In the genomic region with DNA sequence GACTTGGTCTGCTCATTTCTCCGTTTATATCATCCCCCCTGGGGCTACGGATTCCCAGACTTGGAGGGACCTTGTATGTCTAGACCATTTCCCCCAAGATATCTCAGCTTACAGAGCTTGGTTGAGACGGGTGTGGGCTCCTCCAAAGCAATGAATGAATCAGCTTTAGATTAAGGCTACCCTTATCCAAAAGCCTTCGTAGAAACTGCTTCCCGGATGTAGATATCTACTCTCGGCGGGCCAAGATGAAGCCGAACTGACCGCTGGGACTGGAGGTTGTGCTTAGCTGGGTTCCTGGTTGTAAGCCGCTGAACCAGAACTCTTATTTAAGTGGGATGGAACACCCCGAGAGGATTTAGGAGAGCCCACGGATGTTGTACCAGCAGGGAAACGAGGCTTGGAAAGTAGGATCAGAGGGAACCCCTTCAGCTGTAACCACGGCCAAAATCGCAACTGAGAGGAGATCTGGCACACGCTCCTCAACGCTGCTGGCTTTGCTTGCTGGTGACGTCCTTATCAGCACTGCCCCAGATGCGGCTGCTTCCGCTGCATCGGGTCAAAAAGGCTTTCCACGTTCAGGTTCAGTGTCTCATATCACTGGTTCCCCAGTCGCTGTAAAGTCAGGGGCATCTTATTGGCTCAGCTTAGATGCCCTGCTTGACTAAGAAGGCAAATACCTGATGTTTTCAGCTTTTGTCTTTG, we compare ENCODE assay signal across 9 mouse cellular contexts. TPM values are rescaled to one million over a fixed set of nuclear protein-coding genes. Genes with fewer than 3 reads are reported as not detected.
DNase-seq lines count a peak whose midpoint lies in the region; ATAC-seq lines count a peak whose summit lies in the region.
"Had no signal": no experiment of that assay in that cellular context is flagged by ENCODE, and none has a peak within 500 bp of the region (broad histone marks: within the 10 kb centered on the region; RNA-seq: fewer than 3 reads in every experiment).

No protein-coding gene starts in this region.

- no peak overlapping the region for H3K27ac ChIP-seq in hindbrain, embryonic 10.5 days
- H3K27ac ChIP-seq: hindbrain, embryonic 15.5 days had no signal

- DNase-seq in adrenal gland, adult 2 months = peak; percentile 47
- no peak for DNase-seq in adrenal gland, postnatal 10 days
- DNase-seq in heart, adult 18-20 months = peak; percentile 78 to 84
- peak; percentile 49 for DNase-seq in kidney, postnatal 14 days
- no peak for DNase-seq in frontal cortex, postnatal 25 days (ENCODE audit: low spot score in 2 of 2)
- DNase-seq in right cerebral cortex, postnatal 10 days (ENCODE audit: low spot score in 2 of 2) = no peak
- no peak for DNase-seq in hindbrain, embryonic 10.5 days (ENCODE audit: low spot score)

- no peaks in the 10 kb centered on the region for H3K9me3 ChIP-seq in hindbrain, embryonic 10.5 days
- H3K9me3 ChIP-seq: hindbrain, embryonic 15.5 days had no signal

- no peak overlapping the region for H3K4me3 ChIP-seq in hindbrain, embryonic 10.5 days
- H3K4me3 ChIP-seq: hindbrain, embryonic 15.5 days had no signal

- peaks cover 25% of the 10 kb centered on the region for H3K4me1 ChIP-seq in hindbrain, embryonic 10.5 days (replicated peaks)

- WGBS in hindbrain, embryonic 10.5 days = 77% methylated on average over 23 of the region's 23 CpGs

- peak; percentile 37 for ATAC-seq in megakaryocyte, adult 5-6 weeks (ENCODE audit: poor library complexity, severe bottlenecking)

- H3K27me3 ChIP-seq in hindbrain, embryonic 10.5 days (ENCODE audit: insufficient read depth, poor library complexity, severe bottlenecking) = peaks cover 33% of the 10 kb centered on the region
- H3K27me3 ChIP-seq: hindbrain, embryonic 15.5 days had no signal

- no peaks in the 10 kb centered on the region for H3K36me3 ChIP-seq in hindbrain, embryonic 10.5 days
- H3K36me3 ChIP-seq: hindbrain, embryonic 15.5 days had no signal

RNA-seq across cellular contexts. Expression of gene Cfap45, which starts 5.9 kb away (rescaled TPM):
- under 1 TPM; 0.31 to 0.37 TPM for total RNA-seq in adrenal gland, adult 2 months (2021)
- polyA plus RNA-seq in adrenal gland, adult 2 months (2012; rRNA removed) = 0.15 TPM in 1 of 2 replicates, not detected in the other
- 1 to 10 TPM in 1 of 2 experiments, under 1 TPM in 1; 0.96 to 2.6 TPM for total RNA-seq in adrenal gland, postnatal 10 days (2021)
- 1 to 10 TPM in 1 of 2 experiments, not detected in 1; 1.2 TPM for total RNA-seq in heart, adult 18-20 months (2021)
- not detected in 2 replicates for total RNA-seq in megakaryocyte, adult 5-6 weeks (2015)
- 0.11 TPM in 1 of 2 replicates, not detected in the other for total RNA-seq in megakaryocyte, adult 5-6 weeks (2017)
- 2.4 and 3.6 TPM in 2 replicates for polyA plus RNA-seq in hindbrain, embryonic 10.5 days (2016; fragmentation: Nextera tagmentation; extraction: Ambion mirVana)

RNA-seq across cellular contexts. Expression of gene Tagln2, which starts 26.7 kb away (rescaled TPM):
- 100 to 1,000 TPM in 1 of 2 experiments, 10 to 100 TPM in 1; 60.9 to 108 TPM for total RNA-seq in adrenal gland, adult 2 months (2021)
- polyA plus RNA-seq in adrenal gland, adult 2 months (2012; rRNA removed) = 89.5 and 121 TPM in 2 replicates
- 100 to 1,000 TPM; 120 to 138 TPM for total RNA-seq in adrenal gland, postnatal 10 days (2021)
- total RNA-seq in heart, adult 18-20 months (2021) = 10 to 100 TPM; 56.8 to 58.8 TPM
- 667 and 741 TPM in 2 replicates for total RNA-seq in megakaryocyte, adult 5-6 weeks (2015)
- total RNA-seq in megakaryocyte, adult 5-6 weeks (2017) = 334 and 340 TPM in 2 replicates
- 73.3 and 80.4 TPM in 2 replicates for polyA plus RNA-seq in hindbrain, embryonic 10.5 days (2016; fragmentation: Nextera tagmentation; extraction: Ambion mirVana)

RNA-seq across cellular contexts. Expression of gene Vsig8, which starts 29.2 kb away (rescaled TPM):
- under 1 TPM; 0.24 to 0.61 TPM for total RNA-seq in adrenal gland, adult 2 months (2021)
- 1.6 and 2.1 TPM in 2 replicates for polyA plus RNA-seq in adrenal gland, adult 2 months (2012; rRNA removed)
- under 1 TPM; 0.24 to 0.30 TPM for total RNA-seq in adrenal gland, postnatal 10 days (2021)
- not detected for total RNA-seq in heart, adult 18-20 months (2021)
- total RNA-seq in megakaryocyte, adult 5-6 weeks (2015) = not detected in 2 replicates
- total RNA-seq in megakaryocyte, adult 5-6 weeks (2017) = not detected in 2 replicates
- polyA plus RNA-seq in hindbrain, embryonic 10.5 days (2016; fragmentation: Nextera tagmentation; extraction: Ambion mirVana) = 0.15 TPM in 1 of 2 replicates, not detected in the other

RNA-seq across cellular contexts. Expression of gene Igsf9, which starts 44.9 kb away (rescaled TPM):
- 1 to 10 TPM in 1 of 2 experiments, under 1 TPM in 1; 0.78 to 3.8 TPM for total RNA-seq in adrenal gland, adult 2 months (2021)
- polyA plus RNA-seq in adrenal gland, adult 2 months (2012; rRNA removed) = 7.4 and 7.9 TPM in 2 replicates
- total RNA-seq in adrenal gland, postnatal 10 days (2021) = 1 to 10 TPM; 2.5 to 4.8 TPM
- total RNA-seq in heart, adult 18-20 months (2021) = under 1 TPM; 0.28 to 0.45 TPM
- 0.20 and 1.9 TPM in 2 replicates for total RNA-seq in megakaryocyte, adult 5-6 weeks (2015)
- 0.16 TPM in 1 of 2 replicates, not detected in the other for total RNA-seq in megakaryocyte, adult 5-6 weeks (2017)
- 74.1 and 76.0 TPM in 2 replicates for polyA plus RNA-seq in hindbrain, embryonic 10.5 days (2016; fragmentation: Nextera tagmentation; extraction: Ambion mirVana)

RNA-seq across cellular contexts. Expression of gene Slamf9, which starts 51.4 kb away (rescaled TPM):
- 1 to 10 TPM; 3.2 to 7.9 TPM for total RNA-seq in adrenal gland, adult 2 months (2021)
- 4.5 and 4.9 TPM in 2 replicates for polyA plus RNA-seq in adrenal gland, adult 2 months (2012; rRNA removed)
- total RNA-seq in adrenal gland, postnatal 10 days (2021) = 1 to 10 TPM in 1 of 2 experiments, under 1 TPM in 1; 0.97 to 1.3 TPM
- total RNA-seq in heart, adult 18-20 months (2021) = 1 to 10 TPM; 1.2 to 2.2 TPM
- total RNA-seq in megakaryocyte, adult 5-6 weeks (2015) = 2.3 and 3.1 TPM in 2 replicates
- total RNA-seq in megakaryocyte, adult 5-6 weeks (2017) = 0.11 and 1.5 TPM in 2 replicates
- 0.16 TPM in 1 of 2 replicates, not detected in the other for polyA plus RNA-seq in hindbrain, embryonic 10.5 days (2016; fragmentation: Nextera tagmentation; extraction: Ambion mirVana)

Comparison
In these comparisons a context has a peak if more than half of its experiments do, and no peak if none do; other contexts are left out.
1. DNase-seq: peak in adrenal gland, adult 2 months (single experiment), heart, adult 18-20 months (2 of 2) and kidney, postnatal 14 days (single experiment); none in adrenal gland, postnatal 10 days (single experiment), frontal cortex, postnatal 25 days (0 of 2), right cerebral cortex, postnatal 10 days (0 of 2) and hindbrain, embryonic 10.5 days (single experiment).